Mouse (Mus musculus) cerebellum, adult 2 months (tissue): Measurements from ENCODE around the gene Sec14l4. TPM values are rescaled to one million over a fixed set of nuclear protein-coding genes. Genes with fewer than 3 reads are reported as not detected.

Experiments
- DNase-seq, 2 experiments: peaks; one replicate each; pipeline ENCODE4 v3.0.0; 2021
- H3K27ac ChIP-seq: fragments of 200-500 bp; 2 replicates; pipeline ENCODE4 v1.5.1; 2012; ENCODE audit warnings: low read length, control low read depth, inconsistent platforms; ENCODE audit not compliant: insufficient read depth
- H3K27me3 ChIP-seq: fragments of 200-500 bp; 2 replicates; pipeline ENCODE4 v1.6.1; 2012; ENCODE audit warnings: inconsistent platforms, mild to moderate bottlenecking, low read length, moderate library complexity; ENCODE audit not compliant: control insufficient read depth, insufficient read depth
- H3K4me1 ChIP-seq: fragments of 200-500 bp; 2 replicates; pipeline ENCODE4 v1.6.1; 2011; ENCODE audit warnings: low read length; ENCODE audit not compliant: control insufficient read depth, insufficient read depth
- H3K4me3 ChIP-seq: fragments of 200-500 bp; replicated peaks from 2 replicates; pipeline ENCODE3; 2011; ENCODE audit warnings: mild to moderate bottlenecking, low read depth, low read length, control low read depth; ENCODE audit not compliant: insufficient read depth
- CTCF ChIP-seq: fragments of 200-500 bp; IDR thresholded peaks from 2 replicates; pipeline ENCODE4 v1.5.1; 2011; ENCODE audit warnings: low read depth, mild to moderate bottlenecking, control low read depth, low read length, moderate library complexity, borderline replicate concordance; ENCODE audit not compliant: insufficient read depth
- POLR2A ChIP-seq: fragments of 200-500 bp; IDR thresholded peaks from 2 replicates; pipeline ENCODE4 v1.6.1; 2011; ENCODE audit warnings: low read length, control low read depth, borderline replicate concordance; ENCODE audit not compliant: insufficient read depth
- WGBS: fragments of 180-500 bp; shearing (Covaris S2); methylation state at CpG from one replicate; pipeline ENCODE4 v1.1.7; 2018; 5-methylcytosine and 5-hydroxymethylcytosine counted together
- polyA plus RNA-seq: library from polyadenylated mRNA; depleted of rRNA; stranded (reverse); fragments of >200 nt; gene quantifications from 2 replicates; pipeline ENCODE4 v1.2.3, GENCODE M21; 2012; rRNA removed

The Sec14l4 gene
- polyA plus RNA-seq, 1 experiment, result 0.05 TPM

- Histone ChIP-seq H3K27me3 (no peaks in the 10 kb centered on the region), H3K27ac (no peak overlapping the region), H3K4me1 (no peaks in the 10 kb centered on the region), H3K4me3 (no peak overlapping the region)
- no peak for TF ChIP-seq CTCF
- TF ChIP-seq POLR2A, result no peak
- WGBS, result 22% methylated on average over 2 of the region's 2 CpGs
- DNase-seq, result no peak
Measured at GRCm38 (mm10) chr11:4087267-4087666, 56.0 kb downstream of the Sec14l4 start.

- no peaks in the 10 kb centered on the region for H3K27me3 ChIP-seq
- H3K27ac ChIP-seq, result no peak overlapping the region
- peak in 1 of 2 experiments; percentile 19 for DNase-seq
- no peak for TF ChIP-seq POLR2A
- no peak for TF ChIP-seq CTCF
- H3K4me3 ChIP-seq, result peak overlapping the region; percentile 87
- 75% methylated on average over 18 of the region's 18 CpGs for WGBS
- peaks cover 3% of the 10 kb centered on the region; the same call in 1 of the 2 replicates for H3K4me1 ChIP-seq
Measured at GRCm38 (mm10) chr11:4093459-4094377, 62.5 kb downstream of the Sec14l4 start.

DNA sequence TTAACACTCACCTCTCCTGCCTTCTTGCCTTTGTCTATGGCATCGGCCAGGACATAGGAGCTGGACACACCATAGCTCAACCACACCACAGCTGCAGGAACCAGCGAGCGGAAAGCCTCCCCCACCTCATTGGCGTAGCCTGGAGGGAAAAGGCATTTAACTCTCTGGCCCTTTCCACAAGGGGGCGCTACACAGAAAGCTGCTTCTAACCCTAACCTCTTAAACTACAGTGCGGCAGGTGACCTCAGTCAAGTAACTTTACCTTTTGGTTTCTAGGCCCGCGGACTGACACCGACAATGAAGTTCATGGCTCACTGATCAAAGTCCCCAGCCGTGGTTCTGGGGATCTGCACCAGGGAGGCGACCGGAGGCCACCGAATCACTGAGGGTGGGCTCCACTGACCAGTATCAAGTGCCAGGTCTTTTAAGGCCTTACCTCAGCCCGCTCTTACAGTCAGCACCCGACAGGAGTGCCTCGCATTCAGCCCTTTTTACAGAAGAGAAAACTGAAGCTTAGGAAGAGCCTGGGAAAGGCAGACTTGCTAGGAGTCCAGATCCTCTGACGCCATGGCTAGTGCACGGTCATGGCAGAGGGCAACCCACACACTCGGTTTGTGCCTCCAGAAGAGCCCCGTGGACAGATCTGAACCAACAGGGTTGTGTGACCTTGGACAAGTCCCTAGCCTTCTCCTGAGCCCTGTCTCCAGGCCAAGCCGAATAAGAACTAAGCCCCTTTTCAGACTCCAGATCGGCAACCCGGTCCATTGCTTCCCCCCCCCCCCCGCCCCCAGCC is 63.3 kb downstream of the Sec14l4 start:
- WGBS, result 6% methylated on average over 24 of the region's 24 CpGs
- Histone ChIP-seq H3K27me3 (no peaks in the 10 kb centered on the region), H3K27ac (no peak overlapping the region)

GRCm38 (mm10) chr11:4095171-4096053 is 64.2 kb downstream of the Sec14l4 start, which contains the start of gene Mtfp1:
Gene Mtfp1, minus strand, starts transcription at chr11:4095445.
- Histone ChIP-seq H3K4me1 (peaks cover 3% of the 10 kb centered on the region; the same call in 1 of the 2 replicates), H3K27ac (peak within 1 kb of the TSS; percentile 32; the same call in 1 of the 2 replicates), H3K27me3 (no peaks in the 10 kb centered on the region), H3K4me3 (peak within 1 kb of the TSS; percentile 87)
- TF ChIP-seq CTCF (no peak), POLR2A (peak; percentile 10; the same call in 1 of the 2 replicates)
- DNase-seq, result peak; percentile 74 to 76
- 5% methylated on average over 34 of the region's 34 CpGs for WGBS

More for the DNA sequence above, 63.3 kb downstream of the Sec14l4 start:
- TF ChIP-seq POLR2A (no peak), CTCF (peak; percentile 69)
- peak; percentile 60 to 68 for DNase-seq
- Histone ChIP-seq H3K4me1 (peaks cover 3% of the 10 kb centered on the region; the same call in 1 of the 2 replicates), H3K4me3 (peak overlapping the region; percentile 87)

GRCm38 (mm10) chr11:4096054-4096984 is 65.1 kb downstream of the Sec14l4 start:
- peak; percentile 99 for DNase-seq

GRCm38 (mm10) chr11:4097091-4097621 is 65.9 kb downstream of the Sec14l4 start:
- no peak for DNase-seq
- Histone ChIP-seq H3K27ac (peak overlapping the region; percentile 83), H3K4me1 (peaks cover 3% of the 10 kb centered on the region; the same call in 1 of the 2 replicates), H3K4me3 (peak overlapping the region; percentile 68), H3K27me3 (no peaks in the 10 kb centered on the region)
- WGBS, result 25% methylated on average over 10 of the region's 10 CpGs
- no peak for TF ChIP-seq CTCF
- TF ChIP-seq POLR2A, result no peak

More at GRCm38 (mm10) chr11:4096054-4096984, 65.1 kb downstream of the Sec14l4 start:
- WGBS, result 3% methylated on average over 45 of the region's 45 CpGs
- peaks cover 3% of the 10 kb centered on the region; the same call in 1 of the 2 replicates for H3K4me1 ChIP-seq
- peak overlapping the region; percentile 68 for H3K4me3 ChIP-seq
- TF ChIP-seq CTCF (no peak), POLR2A (peak; percentile 99; the same call in 1 of the 2 replicates)
- H3K27me3 ChIP-seq, result no peaks in the 10 kb centered on the region
- peak overlapping the region; percentile 83 for H3K27ac ChIP-seq

Other genes starting within 250 kb of the Sec14l4 start
- 71.3 and 81.7 TPM in 2 replicates for gene Osbp2, start 167.6 kb upstream of the Sec14l4 start, polyA plus RNA-seq
- 0.29 and 0.36 TPM in 2 replicates for gene 4921536K21Rik, start 136.4 kb upstream of the Sec14l4 start, polyA plus RNA-seq
- 5.4 and 5.7 TPM in 2 replicates for gene Dusp18, start 136.2 kb upstream of the Sec14l4 start, polyA plus RNA-seq
- 27.3 and 28.5 TPM in 2 replicates for gene Slc35e4, start 116.8 kb upstream of the Sec14l4 start, polyA plus RNA-seq
- 28.0 and 31.7 TPM in 2 replicates for gene Tcn2, start 99.3 kb upstream of the Sec14l4 start, polyA plus RNA-seq
- 36.6 and 36.9 TPM in 2 replicates for gene Pes1, start 67.5 kb upstream of the Sec14l4 start, polyA plus RNA-seq
- gene 4930556J24Rik, start 54.7 kb upstream of the Sec14l4 start, polyA plus RNA-seq, result 0.14 and 0.20 TPM in 2 replicates
- gene Gal3st1, start 47.8 kb upstream of the Sec14l4 start, polyA plus RNA-seq, result 44.4 and 52.0 TPM in 2 replicates
- gene Sec14l3, start 33.4 kb downstream of the Sec14l4 start, polyA plus RNA-seq, result not detected in 2 replicates
- 60.5 and 65.2 TPM in 2 replicates for gene Mtfp1, start 64.0 kb downstream of the Sec14l4 start, polyA plus RNA-seq
- 28.2 and 32.2 TPM in 2 replicates for gene Sec14l2, start 92.0 kb downstream of the Sec14l4 start, polyA plus RNA-seq
- gene Rnf215, start 103.7 kb downstream of the Sec14l4 start, polyA plus RNA-seq, result 39.5 and 39.9 TPM in 2 replicates
- gene Ccdc157, start 128.8 kb downstream of the Sec14l4 start, polyA plus RNA-seq, result 15.6 and 15.8 TPM in 2 replicates
- gene Sf3a1, start 128.9 kb downstream of the Sec14l4 start, polyA plus RNA-seq, result 50.0 and 54.3 TPM in 2 replicates
- 33.3 and 34.1 TPM in 2 replicates for gene Tbc1d10a, start 155.3 kb downstream of the Sec14l4 start, polyA plus RNA-seq
- 5.1 and 5.6 TPM in 2 replicates for gene Castor1, start 186.8 kb downstream of the Sec14l4 start, polyA plus RNA-seq
- gene Osm, start 205.0 kb downstream of the Sec14l4 start, polyA plus RNA-seq, result 0.03 TPM in 1 of 2 replicates, not detected in the other
- 0.15 and 0.41 TPM in 2 replicates for gene Lif, start 226.1 kb downstream of the Sec14l4 start, polyA plus RNA-seq